Mouse (Mus musculus) hindbrain, embryonic 14.5 days (tissue): ENCODE measurements around the gene Mmp28. TPM values are rescaled to one million over a fixed set of nuclear protein-coding genes. Genes with fewer than 3 reads are reported as not detected.

Source experiments
- ATAC-seq: fragments of 200-750 bp; cut with Nextera tagmentation; 2 replicates; pipeline ENCODE4 v1.8.0; 2017; ENCODE audit warnings: moderate number of reproducible peaks, mild to moderate bottlenecking, moderate TSS enrichment, moderate library complexity; ENCODE audit not compliant: low FRiP score
- DNase-seq: peaks from one replicate; pipeline ENCODE4 v3.0.0-alpha.2; 2015; ENCODE audit warnings: low spot score
- H3K27ac ChIP-seq: fragments of 300-500 bp; sonication (generic); 2 replicates; pipeline ENCODE4 v1.5.1; 2014; ENCODE audit warnings: mild to moderate bottlenecking, moderate library complexity
- H3K27me3 ChIP-seq: fragments of 300-500 bp; sonication (generic); 2 replicates; pipeline ENCODE4 v1.6.1; 2014; ENCODE audit warnings: mild to moderate bottlenecking, low read length, mixed read lengths; ENCODE audit not compliant: control insufficient read depth, insufficient read depth
- H3K36me3 ChIP-seq: fragments of 300-500 bp; sonication (generic); replicated peaks from 2 replicates; pipeline ENCODE4 v1.6.1; 2014; ENCODE audit not compliant: control insufficient read depth, insufficient read depth
- H3K4me1 ChIP-seq: fragments of 300-500 bp; sonication (generic); replicated peaks from 2 replicates; pipeline ENCODE4 v1.6.1; 2014; ENCODE audit warnings: antibody characterized with exemption, low read length, mixed read lengths; ENCODE audit not compliant: control insufficient read depth, insufficient read depth
- H3K4me2 ChIP-seq: fragments of 300-500 bp; sonication (generic); replicated peaks from 2 replicates; pipeline ENCODE4 v1.6.1; 2014; ENCODE audit warnings: mild to moderate bottlenecking, moderate library complexity
- H3K4me3 ChIP-seq: fragments of 300-500 bp; sonication (generic); replicated peaks from 2 replicates; pipeline ENCODE4 v1.5.1; 2014; ENCODE audit warnings: mild to moderate bottlenecking, low read length
- H3K9ac ChIP-seq: fragments of 300-500 bp; sonication (generic); 2 replicates; pipeline ENCODE4 v1.6.1; 2014
- H3K9me3 ChIP-seq: fragments of 300-500 bp; sonication (generic); 2 replicates; pipeline ENCODE4 v1.6.1; 2016; ENCODE audit warnings: low read length; ENCODE audit not compliant: control insufficient read depth
- WGBS: fragments of 180-500 bp; shearing (Covaris S2); extraction: QIAGEN DNeasy Blood & Tissue Kit; methylation state at CpG from one replicate; pipeline ENCODE4 v1.1.7; 2014; 5-methylcytosine and 5-hydroxymethylcytosine counted together
- polyA plus RNA-seq: library from polyadenylated mRNA; unstranded; fragments of >200 nt; fragmentation: Nextera tagmentation; extraction: Ambion mirVana; gene quantifications from 2 replicates; pipeline ENCODE4 v1.2.1, GENCODE M21; 2014

The Mmp28 gene
- polyA plus RNA-seq, 1 experiment from 2014 or later = 3.9 TPM

DNA sequence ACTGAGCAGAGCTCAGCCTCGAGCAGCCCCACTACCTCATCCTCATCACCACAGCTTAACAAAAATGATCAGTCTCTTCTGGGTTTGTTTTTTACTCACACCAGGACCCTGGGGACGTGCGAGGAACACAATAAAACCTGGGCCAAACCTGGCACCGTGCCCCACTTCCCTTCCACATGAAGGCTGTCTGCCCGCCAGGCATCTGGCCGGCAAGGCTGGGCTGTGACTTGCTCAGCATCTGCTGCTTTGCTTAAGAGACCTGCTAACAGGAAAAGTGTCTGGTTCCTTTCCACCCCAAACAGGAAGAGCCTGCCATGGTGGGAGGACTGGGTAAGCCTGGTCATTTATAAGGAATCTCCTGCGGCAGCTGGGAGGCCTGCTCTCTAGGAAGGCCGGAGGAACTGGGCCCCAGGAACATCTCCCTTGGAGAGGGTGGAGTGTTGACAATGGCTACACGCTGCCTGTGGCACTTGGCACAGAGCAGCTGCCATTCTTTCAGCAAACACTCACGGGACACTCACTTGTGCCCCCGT lies 4.3 kb upstream of the Mmp28 start:
- Histone ChIP-seq H3K4me3 (no peak overlapping the region), H3K4me2 (no peak overlapping the region), H3K27ac (peak overlapping the region; percentile 30; the same call in 1 of the 2 replicates), H3K9me3 (no peaks in the 10 kb centered on the region), H3K36me3 (no peaks in the 10 kb centered on the region), H3K27me3 (peaks cover 32% of the 10 kb centered on the region), H3K4me1 (no peaks in the 10 kb centered on the region; the same call in none of the 2 replicates), H3K9ac (no peak overlapping the region)
- 46% methylated on average over 11 of the region's 11 CpGs for WGBS
- peak; percentile 44; the same call in 1 of the 2 replicates for ATAC-seq
- DNase-seq = peak; percentile 64

DNA sequence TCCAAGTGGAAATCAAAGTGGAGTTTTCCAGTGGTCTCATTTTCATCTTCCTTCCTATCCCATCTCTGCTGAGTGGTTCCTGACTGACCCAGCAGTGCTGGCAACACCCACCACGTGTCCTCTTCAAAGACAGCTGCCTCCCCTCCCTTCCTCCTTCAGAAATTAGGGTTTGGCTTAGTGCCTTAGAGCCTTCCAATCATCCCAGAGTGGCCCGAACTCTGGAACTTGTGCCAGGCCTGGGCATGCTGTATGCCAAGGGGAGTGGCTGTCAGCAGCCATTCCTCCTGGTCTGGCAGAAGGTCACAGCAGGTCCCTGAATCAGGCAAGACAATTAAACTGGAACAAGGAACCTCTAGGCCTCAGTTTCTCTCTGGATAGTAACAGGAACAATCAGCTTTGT lies 3.1 kb upstream of the Mmp28 start:
- H3K27ac ChIP-seq = peak overlapping the region; percentile 30; the same call in 1 of the 2 replicates
- H3K4me1 ChIP-seq = no peaks in the 10 kb centered on the region; the same call in none of the 2 replicates
- peak; percentile 46 for DNase-seq

DNA sequence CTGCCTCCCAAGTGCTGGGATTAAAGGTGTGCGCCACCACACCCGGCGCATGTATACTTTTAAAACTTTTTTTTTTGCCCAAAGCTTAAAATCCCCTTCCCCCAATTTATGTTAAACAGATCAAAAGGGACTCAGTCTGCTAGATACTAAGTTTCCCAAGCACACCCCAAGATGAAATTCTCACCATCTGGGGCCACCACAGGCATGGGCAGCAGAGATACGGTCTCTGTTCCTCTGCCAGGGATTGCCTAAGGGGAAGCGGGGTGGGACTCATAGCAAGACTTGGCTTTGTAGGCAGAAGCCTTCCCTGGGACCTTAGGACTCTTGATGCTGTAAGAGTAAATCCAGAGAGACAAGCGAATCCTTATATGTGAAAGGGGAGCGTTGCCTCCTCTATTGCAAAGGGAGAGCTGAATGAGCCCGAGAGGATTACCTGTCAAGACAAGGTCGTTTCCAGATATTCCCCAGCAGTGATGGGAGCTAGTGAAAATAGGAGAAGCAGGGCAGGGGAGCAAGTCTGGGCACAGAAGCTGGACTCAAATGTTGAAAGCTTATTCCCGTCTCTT lies 1.3 kb downstream of the Mmp28 start:
- 70% methylated on average over 10 of the region's 10 CpGs for WGBS
- ATAC-seq = no peak
- Histone ChIP-seq H3K4me1 (no peaks in the 10 kb centered on the region; the same call in none of the 2 replicates), H3K4me3 (peak overlapping the region; percentile 62), H3K9ac (no peak overlapping the region), H3K36me3 (no peaks in the 10 kb centered on the region), H3K9me3 (no peaks in the 10 kb centered on the region), H3K4me2 (peak overlapping the region; percentile 97; the same call in 1 of the 2 replicates), H3K27ac (no peak overlapping the region), H3K27me3 (peaks cover 46% of the 10 kb centered on the region)
- no peak for DNase-seq

More for the DNA sequence above, 3.1 kb upstream of the Mmp28 start:
- H3K9ac ChIP-seq = no peak overlapping the region
- peaks cover 43% of the 10 kb centered on the region for H3K27me3 ChIP-seq
- H3K4me2 ChIP-seq = no peak overlapping the region
- WGBS = 29% methylated on average over 2 of the region's 2 CpGs
- H3K4me3 ChIP-seq = no peak overlapping the region
- H3K36me3 ChIP-seq = no peaks in the 10 kb centered on the region
- no peak for ATAC-seq
- no peaks in the 10 kb centered on the region for H3K9me3 ChIP-seq

DNA sequence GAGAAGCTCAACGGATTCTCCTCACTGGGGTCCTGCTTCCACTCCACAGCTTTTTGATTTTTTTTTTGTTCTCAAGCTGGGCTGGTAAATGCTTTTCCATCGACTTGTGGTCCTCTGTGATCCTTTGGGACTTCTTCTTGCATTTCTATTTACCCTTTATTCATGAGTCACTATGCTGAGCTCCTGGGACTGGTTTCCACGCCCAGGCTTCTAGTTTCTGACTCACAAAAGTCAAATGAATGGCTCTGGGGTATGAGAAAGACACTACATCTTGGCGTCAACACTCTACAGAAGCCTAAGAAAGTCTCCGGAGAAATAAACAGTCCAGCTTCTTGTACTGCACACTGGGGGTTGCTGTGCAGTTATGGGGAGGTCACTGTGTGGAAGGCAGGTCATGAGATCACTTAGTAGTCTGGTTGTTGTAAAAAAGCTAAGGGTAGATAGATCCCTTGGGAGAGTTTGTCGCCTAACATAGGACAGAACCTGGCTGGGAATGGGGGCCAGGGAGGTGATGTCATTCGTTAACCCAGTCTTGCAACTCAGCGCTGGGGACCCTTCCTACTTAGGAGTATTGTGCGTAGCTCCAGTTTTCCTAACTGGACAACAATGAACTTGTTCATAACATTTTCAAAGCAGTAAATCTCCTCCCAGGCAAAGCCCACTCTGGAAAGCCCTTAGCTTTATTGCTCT lies 4.8 kb downstream of the Mmp28 start:
- Histone ChIP-seq H3K4me3 (no peak overlapping the region), H3K27me3 (peaks cover 22% of the 10 kb centered on the region), H3K9me3 (no peaks in the 10 kb centered on the region), H3K4me2 (no peak overlapping the region), H3K9ac (no peak overlapping the region), H3K36me3 (no peaks in the 10 kb centered on the region), H3K27ac (no peak overlapping the region), H3K4me1 (no peaks in the 10 kb centered on the region; the same call in 1 of the 2 replicates)
- DNase-seq (no peak), ATAC-seq (no peak)
- WGBS = 64% methylated on average over 9 of the region's 9 CpGs

DNA sequence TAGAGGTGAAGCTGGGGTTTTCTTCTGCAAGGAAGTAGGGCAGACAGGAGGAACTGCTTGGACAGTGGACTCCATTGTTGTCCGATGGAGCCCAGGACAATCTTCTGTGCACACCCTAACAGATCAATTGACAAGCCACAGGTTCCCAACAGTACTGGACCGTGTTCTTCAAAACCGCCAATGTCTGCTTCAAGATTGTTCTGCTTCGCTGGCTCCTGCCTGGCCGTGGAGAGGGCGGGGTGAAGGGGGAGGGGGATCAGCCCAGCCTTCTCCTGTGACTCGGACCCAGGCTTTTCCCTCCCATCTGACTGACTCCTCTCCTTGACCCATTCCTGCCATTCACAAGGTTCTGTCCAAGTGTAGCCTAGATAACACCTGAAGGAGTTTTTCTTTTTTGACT lies 5.6 kb downstream of the Mmp28 start:
- no peak for ATAC-seq
- no peak for DNase-seq
- H3K4me1 ChIP-seq = no peaks in the 10 kb centered on the region
- 31% methylated on average over 7 of the region's 7 CpGs for WGBS
- no peak overlapping the region for H3K27ac ChIP-seq
- no peaks in the 10 kb centered on the region for H3K36me3 ChIP-seq
- no peak overlapping the region for H3K4me3 ChIP-seq
- H3K4me2 ChIP-seq = no peak overlapping the region
- H3K9me3 ChIP-seq = no peaks in the 10 kb centered on the region
- H3K27me3 ChIP-seq = peaks cover 15% of the 10 kb centered on the region
- no peak overlapping the region for H3K9ac ChIP-seq

DNA sequence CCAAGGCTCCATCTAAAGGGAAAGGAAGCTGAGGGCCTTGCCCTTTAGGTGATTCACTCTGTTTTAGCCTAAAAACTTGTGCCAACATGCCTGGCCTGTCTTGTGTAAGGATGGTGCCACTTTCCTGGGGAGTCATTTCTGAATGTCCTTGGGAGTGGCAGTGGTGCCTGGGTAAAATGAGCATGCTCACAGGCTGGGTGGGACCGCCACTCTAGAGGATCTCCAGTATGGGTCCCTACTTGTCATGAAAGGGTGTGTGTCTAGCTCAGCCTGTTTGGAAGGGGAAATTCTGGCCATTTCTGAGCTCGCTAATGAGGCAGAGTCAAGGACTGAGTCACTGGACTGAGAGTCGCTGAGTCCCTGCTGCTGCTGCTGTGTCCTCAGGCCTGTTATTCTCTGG lies 7.3 kb downstream of the Mmp28 start:
- no peak for DNase-seq
- 80% methylated on average over 3 of the region's 3 CpGs for WGBS

DNA sequence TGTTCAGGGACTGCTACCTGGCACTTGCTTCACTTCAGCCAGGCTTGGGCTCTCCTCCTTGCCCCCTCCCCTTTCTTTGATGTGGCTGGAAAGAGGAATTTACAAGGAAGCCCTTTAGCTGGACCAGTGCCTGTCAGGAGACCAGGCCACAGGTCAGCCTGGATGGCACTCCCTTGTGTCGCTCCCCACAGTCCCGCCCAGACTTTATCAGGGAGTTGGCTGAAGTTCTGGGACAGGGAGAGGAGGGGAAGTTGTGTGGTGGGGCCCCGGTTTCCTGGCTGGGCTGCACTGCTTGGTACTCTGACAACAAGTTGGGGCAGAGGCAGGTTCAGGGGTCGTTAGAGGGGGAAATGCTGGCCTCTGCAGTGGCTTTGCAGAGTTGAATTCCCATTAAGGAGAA lies 8.3 kb downstream of the Mmp28 start:
- WGBS = 34% methylated on average over 4 of the region's 4 CpGs
- no peak overlapping the region for H3K27ac ChIP-seq
- no peaks in the 10 kb centered on the region for H3K4me1 ChIP-seq
- ATAC-seq = no peak
- H3K36me3 ChIP-seq = no peaks in the 10 kb centered on the region
- H3K4me2 ChIP-seq = no peak overlapping the region
- no peaks in the 10 kb centered on the region for H3K27me3 ChIP-seq
- DNase-seq = no peak
- H3K9me3 ChIP-seq = no peaks in the 10 kb centered on the region
- no peak overlapping the region for H3K4me3 ChIP-seq
- H3K9ac ChIP-seq = no peak overlapping the region

More for the DNA sequence above, 7.3 kb downstream of the Mmp28 start:
- H3K36me3 ChIP-seq = no peaks in the 10 kb centered on the region
- H3K4me3 ChIP-seq = no peak overlapping the region
- no peaks in the 10 kb centered on the region for H3K9me3 ChIP-seq
- H3K9ac ChIP-seq = no peak overlapping the region
- no peak overlapping the region for H3K27ac ChIP-seq
- no peak overlapping the region for H3K4me2 ChIP-seq
- H3K4me1 ChIP-seq = no peaks in the 10 kb centered on the region
- ATAC-seq = no peak
- no peaks in the 10 kb centered on the region for H3K27me3 ChIP-seq

DNA sequence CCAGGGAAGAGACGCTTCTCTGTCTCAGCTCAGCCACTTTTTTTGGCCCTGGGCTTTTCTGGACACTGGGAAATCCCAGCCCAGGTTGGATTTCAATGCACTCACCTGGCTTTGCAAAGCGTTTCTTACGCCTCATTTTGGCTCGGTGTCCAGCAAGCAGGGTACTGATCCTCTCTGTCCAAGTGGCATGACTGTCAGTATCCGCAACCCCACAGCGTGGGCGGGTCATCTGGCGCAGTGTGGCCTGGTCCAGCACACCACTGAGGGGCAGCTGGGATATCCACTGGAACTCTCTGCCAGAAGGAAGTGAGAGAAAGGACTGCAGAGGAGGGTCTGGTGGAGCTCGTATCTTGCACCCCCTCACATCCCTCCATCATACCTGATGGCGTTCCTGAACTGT lies 11.6 kb downstream of the Mmp28 start:
- Histone ChIP-seq H3K4me3 (no peak overlapping the region), H3K4me2 (no peak overlapping the region), H3K27ac (no peak overlapping the region), H3K4me1 (peaks cover 13% of the 10 kb centered on the region), H3K27me3 (no peaks in the 10 kb centered on the region; the same call in 1 of the 2 replicates), H3K36me3 (no peaks in the 10 kb centered on the region), H3K9me3 (no peaks in the 10 kb centered on the region), H3K9ac (no peak overlapping the region)
- WGBS = 89% methylated on average over 10 of the region's 10 CpGs
- ATAC-seq (no peak), DNase-seq (no peak)

DNA sequence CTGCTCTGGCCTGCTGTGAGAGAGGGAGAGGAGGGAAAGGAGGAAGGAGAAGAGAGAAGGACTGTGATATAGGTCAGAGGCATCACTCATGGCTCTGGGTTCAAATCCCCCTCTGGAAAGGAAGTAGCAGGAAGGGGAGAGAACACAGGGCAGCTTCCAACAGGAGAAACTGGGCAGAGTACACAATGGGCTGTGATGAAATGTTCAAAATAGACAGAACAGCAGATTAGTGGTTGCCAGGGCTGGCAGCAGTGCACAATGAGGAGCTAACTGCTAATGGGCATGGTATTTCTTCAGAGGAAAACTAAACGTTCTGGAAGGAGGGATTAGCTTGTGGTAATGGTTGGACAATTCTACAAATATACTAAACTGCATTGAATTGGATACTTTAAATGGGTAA lies 12.3 kb downstream of the Mmp28 start:
- H3K36me3 ChIP-seq = no peaks in the 10 kb centered on the region
- H3K9ac ChIP-seq = no peak overlapping the region
- no peak overlapping the region for H3K27ac ChIP-seq
- H3K4me3 ChIP-seq = no peak overlapping the region
- H3K27me3 ChIP-seq = peaks cover under 1% of the 10 kb centered on the region
- ATAC-seq (no peak), DNase-seq (no peak)
- no peaks in the 10 kb centered on the region for H3K9me3 ChIP-seq
- H3K4me2 ChIP-seq = no peak overlapping the region
- peaks cover 13% of the 10 kb centered on the region for H3K4me1 ChIP-seq
- WGBS = 40% methylated on average over 1 of the region's 1 CpGs
